Mouse (Mus musculus) ES-E14 (cell line): ENCODE measurements around the gene 1700001L19Rik.

ENCODE experiments used
- HCFC1 ChIP-seq: IDR thresholded peaks from 2 replicates; pipeline ENCODE4 v1.6.1; 2012; ENCODE audit warnings: low read length, inconsistent platforms, borderline replicate concordance; ENCODE audit not compliant: insufficient read depth
- MAFK ChIP-seq: IDR thresholded peaks from 2 replicates; pipeline ENCODE4 v1.6.1; 2014; ENCODE audit warnings: mild to moderate bottlenecking, low read depth, low read length, inconsistent platforms; ENCODE audit not compliant: insufficient read depth
- ZC3H11A ChIP-seq: IDR thresholded peaks from 2 replicates; pipeline ENCODE4 v1.6.1; 2012; ENCODE audit warnings: low read depth, mild to moderate bottlenecking, inconsistent platforms, low read length, borderline replicate concordance
- ZNF384 ChIP-seq: IDR thresholded peaks from 2 replicates; pipeline ENCODE4 v1.6.1; 2012; ENCODE audit warnings: low read depth, low read length, inconsistent platforms

DNA sequence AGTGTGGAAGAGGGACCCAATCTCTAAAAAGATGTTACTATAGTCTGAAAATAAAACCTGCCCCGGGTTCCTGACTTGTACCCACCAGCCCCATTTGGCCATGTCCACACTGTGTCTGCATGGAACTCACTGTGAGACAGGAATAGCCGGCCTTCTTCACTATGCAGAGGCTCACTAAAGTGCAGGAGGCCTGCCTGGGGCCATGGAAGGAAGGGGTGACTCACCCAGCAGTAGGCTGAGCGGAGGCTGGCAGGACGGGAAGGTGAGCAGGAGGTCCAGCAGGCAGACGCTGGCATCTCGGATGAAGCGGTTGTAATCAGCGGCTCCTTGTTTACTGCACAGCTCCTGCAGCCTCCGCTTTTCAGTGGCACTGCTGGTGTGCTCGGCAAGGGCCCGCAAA is 28.7 kb upstream of the 1700001L19Rik start:
- TF ChIP-seq ZNF384 = no peak
- no peak for TF ChIP-seq HCFC1
- no peak for TF ChIP-seq ZC3H11A
- TF ChIP-seq MAFK = no peak
